In the genomic region with DNA sequence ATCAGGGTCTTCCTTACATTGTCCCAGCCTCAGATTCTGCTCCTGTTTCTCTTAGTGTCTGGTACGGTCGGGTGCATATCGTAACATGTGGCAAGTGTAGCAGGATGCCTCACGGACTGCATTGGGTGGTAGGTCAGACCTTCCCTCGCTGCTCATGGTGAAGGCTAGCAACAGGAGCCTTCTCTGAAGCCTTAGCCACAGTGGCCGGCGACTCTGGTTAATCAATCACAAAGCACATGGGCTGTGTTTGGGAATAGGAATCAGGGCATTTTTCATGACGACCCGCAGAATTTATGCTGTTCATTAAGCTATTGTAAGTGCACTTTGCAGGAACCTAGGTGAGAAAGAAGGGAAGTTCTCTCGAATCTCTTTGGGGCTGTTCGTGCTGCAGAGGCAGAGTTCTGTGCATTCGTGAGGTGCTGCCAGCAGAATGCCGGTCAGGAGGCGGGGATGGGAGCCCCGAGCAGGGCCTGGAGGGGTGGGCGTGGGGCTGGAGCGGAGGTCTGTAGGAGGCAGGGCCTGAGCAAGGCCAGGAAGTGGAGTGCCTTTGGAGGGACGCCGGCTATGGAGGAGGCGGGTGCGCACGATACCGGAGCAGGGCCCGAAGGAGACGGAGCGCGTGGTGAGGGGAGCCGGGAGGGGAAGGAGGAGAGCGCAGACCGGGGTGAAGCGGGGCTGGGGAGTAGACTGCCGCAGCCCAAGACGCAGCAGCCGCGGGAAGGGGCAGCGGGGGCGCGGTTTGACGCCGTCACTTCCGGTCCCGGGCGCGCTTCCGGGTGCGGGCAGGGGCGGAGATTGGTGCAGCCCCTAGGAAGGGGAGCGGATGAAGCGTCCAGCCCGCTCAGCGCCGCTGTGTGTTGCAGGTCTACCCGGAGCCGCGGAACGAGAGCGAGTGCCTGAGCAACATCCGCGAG, we compare ENCODE assay signal across 8 mouse cellular contexts. TPM values are rescaled to one million over a fixed set of nuclear protein-coding genes. Genes with fewer than 3 reads are reported as not detected.
DNase-seq lines count a peak whose midpoint lies in the region; ATAC-seq and TF ChIP-seq lines count a peak whose summit lies in the region.

No protein-coding gene starts in this region.

- WGBS in forebrain, embryonic 14.5 days = 4% methylated on average over 47 of the region's 59 CpGs
- 2% methylated on average over 47 of the region's 59 CpGs for WGBS in liver, postnatal 0 days (ENCODE audit: insufficient replicate concordance)
- WGBS in neural tube, embryonic 13.5 days = 2% methylated on average over 55 of the region's 59 CpGs

- DNase-seq in ES-E14 (ENCODE audit: low read depth, low spot score) = peak; percentile 75
- peak; percentile 83 for DNase-seq in cerebellum, adult 11 months
- DNase-seq in forebrain, embryonic 14.5 days (ENCODE audit: low spot score) = peak; percentile 85
- peak; percentile 94 to 96 for DNase-seq in heart, postnatal 14 days
- DNase-seq in layer of hippocampus, adult 11-12 months (ENCODE audit: low spot score) = peak; percentile 85
- peak; percentile 92 for DNase-seq in liver, postnatal 0 days

- H3K4me2 ChIP-seq in forebrain, embryonic 14.5 days (ENCODE audit: low read length) = peak overlapping the region; percentile 95
- peak overlapping the region; percentile 95 for H3K4me2 ChIP-seq in liver, postnatal 0 days (ENCODE audit: low read depth, low read length)
- peak overlapping the region; percentile 98 for H3K4me2 ChIP-seq in neural tube, embryonic 13.5 days

- H3K4me1 ChIP-seq in ES-E14 (ENCODE audit: control insufficient read depth in 2 of 2, insufficient read depth in 2 of 2, low read length in 2 of 2, poor library complexity in 1 of 2) = peaks cover 0 to 2% of the 10 kb centered on the region in 2 experiments; a peak in 2 of 4 replicates
- H3K4me1 ChIP-seq in forebrain, embryonic 14.5 days (ENCODE audit: control insufficient read depth, insufficient read depth, low read length) = peaks cover 14% of the 10 kb centered on the region
- H3K4me1 ChIP-seq in liver, postnatal 0 days (ENCODE audit: insufficient read depth) = peaks cover 30% of the 10 kb centered on the region
- H3K4me1 ChIP-seq in neural tube, embryonic 13.5 days (replicated peaks) = peaks cover 24% of the 10 kb centered on the region
- peaks cover 8% of the 10 kb centered on the region; the same call in 1 of the 2 replicates for H3K4me1 ChIP-seq in testis, adult 2 months (ENCODE audit: control insufficient read depth, insufficient read depth, low read length)

- TF ChIP-seq EP300 in liver, postnatal 0 days (IDR thresholded peaks at IDR 0.05; ENCODE audit: low read depth) = no peak

- TF ChIP-seq POLR2A in testis, adult 2 months (IDR thresholded peaks at IDR 0.05; ENCODE audit: control insufficient read depth, low read depth, low read length) = peak; percentile 80

- peak overlapping the region; percentile 95 to 97 for H3K4me3 ChIP-seq in ES-E14 (ENCODE audit: insufficient read depth in 1 of 2, low read depth in 1 of 2, low read length in 2 of 2, poor library complexity in 1 of 2, severe bottlenecking in 1 of 2)
- peak overlapping the region; percentile 80 for H3K4me3 ChIP-seq in forebrain, embryonic 14.5 days (ENCODE audit: low read depth, low read length)
- H3K4me3 ChIP-seq in liver, postnatal 0 days (ENCODE audit: low read depth, low read length) = peak overlapping the region; percentile 89
- H3K4me3 ChIP-seq in neural tube, embryonic 13.5 days = peak overlapping the region; percentile 85
- peak overlapping the region; percentile 98 for H3K4me3 ChIP-seq in testis, adult 2 months (ENCODE audit: control insufficient read depth, low read depth, low read length)

- peak overlapping the region; percentile 63; the same call in 1 of the 2 replicates for H3K27ac ChIP-seq in ES-E14 (ENCODE audit: insufficient read depth, low read depth, low read length, poor library complexity, severe bottlenecking)
- H3K27ac ChIP-seq in forebrain, embryonic 14.5 days (ENCODE audit: low read depth, low read length) = peak overlapping the region; percentile 72
- H3K27ac ChIP-seq in liver, postnatal 0 days (ENCODE audit: low read depth) = peak overlapping the region; percentile 80
- peak overlapping the region; percentile 85 for H3K27ac ChIP-seq in neural tube, embryonic 13.5 days (replicated peaks)
- peak overlapping the region; percentile 81 for H3K27ac ChIP-seq in testis, adult 2 months (ENCODE audit: control insufficient read depth, insufficient read depth, low read depth, low read length)

- peaks cover under 1% of the 10 kb centered on the region; the same call in 1 of the 2 replicates for H3K36me3 ChIP-seq in ES-E14 (ENCODE audit: control insufficient read depth, insufficient read depth, low read length, poor library complexity, severe bottlenecking)
- H3K36me3 ChIP-seq in forebrain, embryonic 14.5 days (ENCODE audit: control insufficient read depth, insufficient read depth, low read length) = no peaks in the 10 kb centered on the region
- H3K36me3 ChIP-seq in liver, postnatal 0 days (replicated peaks; ENCODE audit: insufficient read depth, low read length) = no peaks in the 10 kb centered on the region
- H3K36me3 ChIP-seq in neural tube, embryonic 13.5 days = no peaks in the 10 kb centered on the region
- H3K36me3 ChIP-seq in testis, adult 2 months (ENCODE audit: control insufficient read depth, insufficient read depth, low read length) = no peaks in the 10 kb centered on the region

- peak; percentile 96 for ATAC-seq in forebrain, embryonic 14.5 days
- ATAC-seq in liver, postnatal 0 days = peak; percentile 90
- ATAC-seq in neural tube, embryonic 13.5 days (ENCODE audit: low read depth) = peak; percentile 96

- H3K9me3 ChIP-seq in ES-E14 (ENCODE audit: control insufficient read depth, insufficient read depth, low read depth, low read length) = no peaks in the 10 kb centered on the region
- H3K9me3 ChIP-seq in forebrain, embryonic 14.5 days (replicated peaks; ENCODE audit: control insufficient read depth, low read length) = no peaks in the 10 kb centered on the region
- no peaks in the 10 kb centered on the region for H3K9me3 ChIP-seq in liver, postnatal 0 days (ENCODE audit: low read length)
- H3K9me3 ChIP-seq in neural tube, embryonic 13.5 days = no peaks in the 10 kb centered on the region

- in situ Hi-C loops in ES-E14 (cut with MboI; ENCODE audit: low sequenced_read_pairs in 2 of 2, unreplicated experiment in 2 of 2) = no loop called here

- intact Hi-C loops in heart, postnatal 14 days (cut with DNase I) = loop anchor here (1.0 to 5.0 kb wide), 4 partner anchors 34 to 184 kb away; no protein-coding TSS in a partner anchor

- TF ChIP-seq CTCF in liver, postnatal 0 days (IDR thresholded peaks at IDR 0.05; ENCODE audit: low read depth) = no peak
- no peak for TF ChIP-seq CTCF in testis, adult 2 months (IDR thresholded peaks at IDR 0.05; ENCODE audit: control insufficient read depth, insufficient read depth, insufficient replicate concordance, low read depth, low read length)

- no peaks in the 10 kb centered on the region for H3K27me3 ChIP-seq in forebrain, embryonic 14.5 days (replicated peaks; ENCODE audit: control insufficient read depth, insufficient read depth, low read length)
- no peaks in the 10 kb centered on the region for H3K27me3 ChIP-seq in liver, postnatal 0 days (ENCODE audit: insufficient read depth, low read length)
- no peaks in the 10 kb centered on the region for H3K27me3 ChIP-seq in neural tube, embryonic 13.5 days
- no peaks in the 10 kb centered on the region for H3K27me3 ChIP-seq in testis, adult 2 months (ENCODE audit: control insufficient read depth, insufficient read depth, low read length)

- H3K9ac ChIP-seq in ES-E14 (ENCODE audit: insufficient read depth, low read depth, low read length, poor library complexity, severe bottlenecking) = peak overlapping the region; percentile 96
- peak overlapping the region; percentile 81 for H3K9ac ChIP-seq in forebrain, embryonic 14.5 days (ENCODE audit: low read length)
- peak overlapping the region; percentile 94 for H3K9ac ChIP-seq in liver, postnatal 0 days (replicated peaks)
- peak overlapping the region; percentile 91 for H3K9ac ChIP-seq in neural tube, embryonic 13.5 days

TF ChIP-seq in ES-E14, 5 proteins besides CTCF, POLR2A, EP300 and RAD21:
- no peak for TF ChIP-seq CHD2 (IDR thresholded peaks at IDR 0.05; ENCODE audit: low read depth, low read length)
- TF ChIP-seq HCFC1 (IDR thresholded peaks at IDR 0.05; ENCODE audit: borderline replicate concordance, insufficient read depth, low read length) = peak; percentile 81
- TF ChIP-seq ZNF384 (IDR thresholded peaks at IDR 0.05; ENCODE audit: low read depth, low read length) = no peak
- TF ChIP-seq MAFK (IDR thresholded peaks at IDR 0.05; ENCODE audit: insufficient read depth, low read depth, low read length) = no peak
- TF ChIP-seq ZC3H11A (IDR thresholded peaks at IDR 0.05; ENCODE audit: borderline replicate concordance, low read depth, low read length) = no peak

RNA-seq across cellular contexts. Expression of gene Arhgef7, which starts 30.3 kb away (rescaled TPM):
- total RNA-seq in ES-E14 (2012; rRNA removed) = 33.0 and 35.8 TPM in 2 replicates
- 62.2 and 72.7 TPM in 2 replicates for polyA plus RNA-seq in forebrain, embryonic 14.5 days (2014; fragmentation: Nextera tagmentation; extraction: Ambion mirVana)
- total RNA-seq in heart, postnatal 14 days (2021) = 100 to 1,000 TPM; 139 to 157 TPM
- 7.6 and 9.2 TPM in 2 replicates for polyA plus RNA-seq in liver, postnatal 0 days (2015; fragmentation: Nextera tagmentation; extraction: Ambion mirVana)
- 60.7 and 61.6 TPM in 2 replicates for polyA plus RNA-seq in neural tube, embryonic 13.5 days (2015; fragmentation: Nextera tagmentation; extraction: Ambion mirVana)
- 19.9 TPM in 2 replicates for polyA plus RNA-seq in testis, adult 2 months (2012; rRNA removed)

RNA-seq across cellular contexts. Expression of gene 1700016D06Rik, which starts 57.0 kb away (rescaled TPM):
- 0.95 and 2.1 TPM in 2 replicates for total RNA-seq in ES-E14 (2012; rRNA removed)
- not detected in 2 replicates for polyA plus RNA-seq in forebrain, embryonic 14.5 days (2014; fragmentation: Nextera tagmentation; extraction: Ambion mirVana)
- not detected for total RNA-seq in heart, postnatal 14 days (2021)
- not detected in 2 replicates for polyA plus RNA-seq in liver, postnatal 0 days (2015; fragmentation: Nextera tagmentation; extraction: Ambion mirVana)
- not detected in 2 replicates for polyA plus RNA-seq in neural tube, embryonic 13.5 days (2015; fragmentation: Nextera tagmentation; extraction: Ambion mirVana)
- 38.4 and 47.0 TPM in 2 replicates for polyA plus RNA-seq in testis, adult 2 months (2012; rRNA removed)

Comparison
In these comparisons a context has a peak if more than half of its experiments do, and no peak if none do; other contexts are left out.
1. Peak in every context shown above with its lines: DNase-seq, ATAC-seq, H3K4me3 ChIP-seq and H3K27ac ChIP-seq.
2. RNA of gene 1700016D06Rik, which starts 57.0 kb away (polyA plus RNA-seq): 38.4 to 47.0 TPM in testis, adult 2 months; not detected in neural tube, embryonic 13.5 days, not detected in forebrain, embryonic 14.5 days and not detected in liver, postnatal 0 days; every median in the first group is over 10 times any median in the second.